ENCODE assay signal across 17 mouse cellular contexts in genomic region chr12:77428165-77428564, GRCm38 (mm10).
"Had no signal": no experiment of that assay in that cellular context is flagged by ENCODE, and none has a peak within 500 bp of the region (broad histone marks: within the 10 kb centered on the region; RNA-seq: fewer than 3 reads in every experiment).

No protein-coding gene starts in this region.

- H3K4me1 ChIP-seq: neural tube, embryonic 12.5 days; neural tube, embryonic 13.5 days; neural tube, embryonic 15.5 days; stomach, embryonic 15.5 days had no signal

- H3K4me2 ChIP-seq: neural tube, embryonic 12.5 days; neural tube, embryonic 13.5 days; neural tube, embryonic 15.5 days; stomach, embryonic 15.5 days had no signal

- H3K9ac ChIP-seq: neural tube, embryonic 12.5 days; neural tube, embryonic 13.5 days; neural tube, embryonic 15.5 days; stomach, embryonic 15.5 days had no signal

- H3K27me3 ChIP-seq: neural tube, embryonic 12.5 days; neural tube, embryonic 13.5 days; neural tube, embryonic 15.5 days; stomach, embryonic 15.5 days had no signal

- H3K36me3 ChIP-seq: neural tube, embryonic 12.5 days; neural tube, embryonic 13.5 days; neural tube, embryonic 15.5 days; stomach, embryonic 15.5 days had no signal

- DNase-seq: retina, postnatal 1 day; right cerebral cortex, adult 18-20 months; right cerebral cortex, postnatal 14 days; right cerebral cortex, postnatal 25 days; right cerebral cortex, postnatal 4 days; spleen, adult 18-20 months; thymus, adult 18-20 months; thymus, adult 2 months; thymus, postnatal 14 days; thymus, postnatal 25 days; thymus, postnatal 36 days; thymus, postnatal 4 days had no signal

- H3K4me3 ChIP-seq: neural tube, embryonic 12.5 days; neural tube, embryonic 13.5 days; neural tube, embryonic 15.5 days; stomach, embryonic 15.5 days had no signal

- H3K9me3 ChIP-seq: neural tube, embryonic 12.5 days; neural tube, embryonic 13.5 days; neural tube, embryonic 15.5 days; stomach, embryonic 15.5 days had no signal

- H3K27ac ChIP-seq: neural tube, embryonic 12.5 days; neural tube, embryonic 13.5 days; neural tube, embryonic 15.5 days; stomach, embryonic 15.5 days; stomach, postnatal 0 days had no signal
